Mouse (Mus musculus) kidney, embryonic 16.5 days (tissue): ENCODE data around the gene Slc8a1. TPM values are rescaled to one million over a fixed set of nuclear protein-coding genes. Genes with fewer than 3 reads are reported as not detected.
A peak's percentile ranks its signal among the peaks of the same experiment; 100 is the strongest.

ENCODE experiments used
- ATAC-seq: fragments of 200-750 bp; cut with Nextera tagmentation; 2 replicates; pipeline ENCODE4 v1.8.0; 2017; ENCODE audit warnings: moderate TSS enrichment; ENCODE audit not compliant: low FRiP score, low TSS enrichment
- H3K27ac ChIP-seq: fragments of 300-500 bp; sonication (generic); 2 replicates; pipeline ENCODE4 v1.5.1; 2014; ENCODE audit warnings: low read length
- H3K27me3 ChIP-seq: fragments of 300-500 bp; sonication (generic); 2 replicates; pipeline ENCODE4 v1.6.1; 2014; ENCODE audit warnings: low read length, control low read depth, mixed read lengths; ENCODE audit not compliant: insufficient read depth
- H3K36me3 ChIP-seq: fragments of 300-500 bp; sonication (generic); 2 replicates; pipeline ENCODE4 v1.6.1; 2014; ENCODE audit warnings: low read length, control low read depth, mixed read lengths; ENCODE audit not compliant: insufficient read depth
- H3K4me1 ChIP-seq: fragments of 300-500 bp; sonication (generic); 2 replicates; pipeline ENCODE4 v1.6.1; 2014; ENCODE audit warnings: low read length, control low read depth, mixed read lengths; ENCODE audit not compliant: insufficient read depth
- H3K4me2 ChIP-seq: fragments of 300-500 bp; sonication (generic); replicated peaks from 2 replicates; pipeline ENCODE4 v1.6.1; 2014; ENCODE audit warnings: low read depth, low read length
- H3K4me3 ChIP-seq: fragments of 300-500 bp; sonication (generic); 2 replicates; pipeline ENCODE4 v1.5.1; 2014; ENCODE audit warnings: mild to moderate bottlenecking, low read length
- H3K9ac ChIP-seq: fragments of 300-500 bp; sonication (generic); replicated peaks from 2 replicates; pipeline ENCODE4 v1.6.1; 2014; ENCODE audit warnings: low read length
- H3K9me3 ChIP-seq: fragments of 300-500 bp; sonication (generic); 2 replicates; pipeline ENCODE4 v1.6.1; 2016; ENCODE audit warnings: low read length, control low read depth
- WGBS: fragments of 180-500 bp; shearing (Covaris S2); extraction: QIAGEN DNeasy Blood & Tissue Kit; methylation state at CpG from one replicate; pipeline ENCODE4 v1.1.7; 2014; 5-methylcytosine and 5-hydroxymethylcytosine counted together
- polyA plus RNA-seq: library from polyadenylated mRNA; unstranded; fragments of >200 nt; fragmentation: Nextera tagmentation; extraction: Ambion mirVana; gene quantifications from 2 replicates; pipeline ENCODE4 v1.2.1, GENCODE M21; 2015

Gene Slc8a1
- polyA plus RNA-seq, 1 experiment from 2014 or later, result 12.8 TPM

- ATAC-seq, result no peak
- Histone ChIP-seq H3K4me2 (no peak overlapping the region), H3K4me3 (no peak overlapping the region), H3K9ac (no peak overlapping the region), H3K27me3 (no peaks in the 10 kb centered on the region), H3K9me3 (no peaks in the 10 kb centered on the region), H3K27ac (no peak overlapping the region), H3K4me1 (no peaks in the 10 kb centered on the region), H3K36me3 (no peaks in the 10 kb centered on the region)
- WGBS, result 85% methylated on average over 2 of the region's 2 CpGs
Measured at GRCm38 (mm10) chr17:81504040-81504439, 234.1 kb downstream of the Slc8a1 start.

- no peak for ATAC-seq
- 77% methylated on average over 3 of the region's 3 CpGs for WGBS
- Histone ChIP-seq H3K9ac (no peak overlapping the region), H3K36me3 (no peaks in the 10 kb centered on the region), H3K27me3 (no peaks in the 10 kb centered on the region), H3K27ac (no peak overlapping the region), H3K9me3 (no peaks in the 10 kb centered on the region), H3K4me3 (no peak overlapping the region), H3K4me2 (no peak overlapping the region), H3K4me1 (no peaks in the 10 kb centered on the region)
Measured at GRCm38 (mm10) chr17:81502732-81503131, 235.4 kb downstream of the Slc8a1 start.

- no peak for ATAC-seq
- WGBS, result 89% methylated on average over 5 of the region's 5 CpGs
Measured at GRCm38 (mm10) chr17:81500686-81501407, 237.3 kb downstream of the Slc8a1 start.

GRCm38 (mm10) chr17:81497919-81498318, 240.3 kb downstream of the Slc8a1 start:
- no peak overlapping the region for H3K4me2 ChIP-seq
- H3K4me1 ChIP-seq, result no peaks in the 10 kb centered on the region
- H3K9ac ChIP-seq, result no peak overlapping the region
- no peak overlapping the region for H3K4me3 ChIP-seq
- no peak for ATAC-seq
- H3K36me3 ChIP-seq, result no peaks in the 10 kb centered on the region
- no peaks in the 10 kb centered on the region for H3K9me3 ChIP-seq
- H3K27ac ChIP-seq, result no peak overlapping the region
- no peaks in the 10 kb centered on the region for H3K27me3 ChIP-seq

More at GRCm38 (mm10) chr17:81500686-81501407, 237.3 kb downstream of the Slc8a1 start:
- H3K4me1 ChIP-seq, result no peaks in the 10 kb centered on the region
- no peak overlapping the region for H3K4me3 ChIP-seq
- no peaks in the 10 kb centered on the region for H3K27me3 ChIP-seq
- no peak overlapping the region for H3K27ac ChIP-seq
- H3K9me3 ChIP-seq, result no peaks in the 10 kb centered on the region
- H3K4me2 ChIP-seq, result no peak overlapping the region
- H3K9ac ChIP-seq, result no peak overlapping the region
- H3K36me3 ChIP-seq, result no peaks in the 10 kb centered on the region

GRCm38 (mm10) chr17:81496616-81497015, 241.6 kb downstream of the Slc8a1 start:
- Histone ChIP-seq H3K4me3 (no peak overlapping the region), H3K27me3 (no peaks in the 10 kb centered on the region), H3K9ac (no peak overlapping the region), H3K4me2 (no peak overlapping the region), H3K27ac (no peak overlapping the region), H3K36me3 (no peaks in the 10 kb centered on the region), H3K4me1 (peaks cover 4% of the 10 kb centered on the region; the same call in 1 of the 2 replicates), H3K9me3 (no peaks in the 10 kb centered on the region)
- ATAC-seq, result no peak
- WGBS, result 79% methylated on average over 1 of the region's 1 CpGs

- H3K4me3 ChIP-seq, result no peak overlapping the region
Measured at GRCm38 (mm10) chr17:81492216-81492865, 245.8 kb downstream of the Slc8a1 start.

GRCm38 (mm10) chr17:81486388-81486787, 251.8 kb downstream of the Slc8a1 start:
- H3K4me1 ChIP-seq, result no peaks in the 10 kb centered on the region
- ATAC-seq, result no peak
- no peak overlapping the region for H3K4me3 ChIP-seq
- WGBS, result 87% methylated on average over 1 of the region's 1 CpGs
- no peaks in the 10 kb centered on the region for H3K27me3 ChIP-seq
- H3K4me2 ChIP-seq, result no peak overlapping the region
- H3K9me3 ChIP-seq, result no peaks in the 10 kb centered on the region
- H3K36me3 ChIP-seq, result no peaks in the 10 kb centered on the region
- H3K9ac ChIP-seq, result no peak overlapping the region
- H3K27ac ChIP-seq, result no peak overlapping the region

More at GRCm38 (mm10) chr17:81492216-81492865, 245.8 kb downstream of the Slc8a1 start:
- Histone ChIP-seq H3K4me2 (no peak overlapping the region), H3K9me3 (no peaks in the 10 kb centered on the region), H3K4me1 (peaks cover 4% of the 10 kb centered on the region; the same call in 1 of the 2 replicates), H3K9ac (no peak overlapping the region), H3K27me3 (no peaks in the 10 kb centered on the region), H3K36me3 (no peaks in the 10 kb centered on the region), H3K27ac (peak overlapping the region; percentile 29)
- WGBS, result 76% methylated on average over 6 of the region's 6 CpGs
- peak; percentile 39; the same call in 1 of the 2 replicates for ATAC-seq

- no peak overlapping the region for H3K4me2 ChIP-seq
- H3K4me1 ChIP-seq, result peaks cover 10% of the 10 kb centered on the region
- no peak overlapping the region for H3K27ac ChIP-seq
- no peak for ATAC-seq
- H3K9me3 ChIP-seq, result no peaks in the 10 kb centered on the region
- no peaks in the 10 kb centered on the region for H3K36me3 ChIP-seq
- no peaks in the 10 kb centered on the region for H3K27me3 ChIP-seq
- H3K9ac ChIP-seq, result no peak overlapping the region
- no peak overlapping the region for H3K4me3 ChIP-seq
- 84% methylated on average over 11 of the region's 11 CpGs for WGBS
Measured at GRCm38 (mm10) chr17:81481843-81482490, 256.2 kb downstream of the Slc8a1 start.

- ATAC-seq, result peak; percentile 96
- peaks cover 10% of the 10 kb centered on the region for H3K4me1 ChIP-seq
- no peak overlapping the region for H3K9ac ChIP-seq
- 51% methylated on average over 21 of the region's 21 CpGs for WGBS
- H3K36me3 ChIP-seq, result no peaks in the 10 kb centered on the region
- no peaks in the 10 kb centered on the region for H3K9me3 ChIP-seq
- no peaks in the 10 kb centered on the region for H3K27me3 ChIP-seq
- peak overlapping the region; percentile 58 for H3K27ac ChIP-seq
- H3K4me2 ChIP-seq, result peak overlapping the region; percentile 27; the same call in 1 of the 2 replicates
- no peak overlapping the region for H3K4me3 ChIP-seq
Measured at GRCm38 (mm10) chr17:81480351-81481161, 257.6 kb downstream of the Slc8a1 start.
